Mouse (Mus musculus): ENCODE results near the gene Metap2. TPM values are rescaled to one million over a fixed set of nuclear protein-coding genes. Genes with fewer than 3 reads are reported as not detected.

Metap2 gene
- polyA plus RNA-seq, 1 experiment = 1,559 TPM

- Histone ChIP-seq H3K4me1 (ENCODE audit: control insufficient read depth, insufficient read depth, low read length) (peaks cover 2% of the 10 kb centered on the region), H3K4me3 (replicated peaks; ENCODE audit: control insufficient read depth, low read depth, low read length) (no peak overlapping the region), H3K27ac (ENCODE audit: control insufficient read depth, insufficient read depth, low read depth, low read length, poor library complexity) (no peak overlapping the region)
- TF ChIP-seq POLR2A (IDR thresholded peaks at IDR 0.05; ENCODE audit: borderline replicate concordance, control insufficient read depth, low read depth, low read length) = no peak
- peak; percentile 9; the same call in 1 of the 2 replicates for TF ChIP-seq CTCF (IDR thresholded peaks at IDR 0.05; ENCODE audit: control insufficient read depth, insufficient read depth, low read length)
- 81% methylated on average over 2 of the region's 2 CpGs for WGBS
Measured at GRCm38 (mm10) chr10:93916778-93917177, 19.9 kb upstream of the Metap2 start.

DNA sequence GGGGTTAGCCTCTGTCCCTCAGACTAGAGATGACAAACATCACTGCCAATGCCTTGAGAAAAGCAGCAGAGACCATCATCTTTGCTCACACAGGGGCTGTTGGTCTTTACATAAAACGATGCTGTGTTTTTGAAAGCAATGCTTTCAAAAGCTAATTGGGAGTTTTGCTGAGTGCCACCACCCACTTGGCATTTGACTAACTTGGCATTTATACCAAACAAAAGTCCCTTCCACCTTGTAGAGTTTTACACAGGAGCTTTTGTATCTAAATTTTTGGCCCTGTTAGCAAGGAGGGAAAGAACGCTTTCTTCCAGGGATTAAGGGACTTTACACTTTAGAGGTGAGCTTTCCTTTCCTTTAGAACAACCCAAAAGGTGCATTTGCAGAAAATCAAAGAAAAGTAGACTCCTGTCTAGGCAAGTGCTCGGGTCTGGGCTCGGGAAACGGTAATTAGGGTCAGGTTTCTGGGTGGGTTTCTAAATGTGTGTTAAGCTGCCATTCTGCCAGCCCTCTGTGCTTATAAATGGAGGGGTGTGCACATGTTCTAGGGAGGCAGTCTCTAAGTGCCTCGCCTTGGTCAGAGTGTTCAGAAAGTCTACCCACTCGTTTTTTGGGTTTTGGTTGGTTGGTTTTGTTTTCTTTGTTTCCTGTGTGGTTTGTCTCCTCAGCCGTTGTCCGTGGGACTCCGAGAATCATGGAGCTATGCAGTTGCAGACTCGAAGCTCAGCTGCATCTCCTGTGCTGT is 18.8 kb upstream of the Metap2 start:
- 35% methylated on average over 11 of the region's 11 CpGs for WGBS

GRCm38 (mm10) chr10:93913525-93913924 is 16.6 kb upstream of the Metap2 start:
- TF ChIP-seq CTCF (IDR thresholded peaks at IDR 0.05; ENCODE audit: control insufficient read depth, insufficient read depth, low read length) (no peak), POLR2A (IDR thresholded peaks at IDR 0.05; ENCODE audit: borderline replicate concordance, control insufficient read depth, low read depth, low read length) (no peak)
- no peak overlapping the region for H3K27ac ChIP-seq (ENCODE audit: control insufficient read depth, insufficient read depth, low read depth, low read length, poor library complexity)
- peaks cover 4% of the 10 kb centered on the region for H3K4me1 ChIP-seq (ENCODE audit: control insufficient read depth, insufficient read depth, low read length)
- 90% methylated on average over 5 of the region's 5 CpGs for WGBS
- no peak overlapping the region for H3K4me3 ChIP-seq (replicated peaks; ENCODE audit: control insufficient read depth, low read depth, low read length)

More for the DNA sequence above, 18.8 kb upstream of the Metap2 start:
- TF ChIP-seq POLR2A (IDR thresholded peaks at IDR 0.05; ENCODE audit: borderline replicate concordance, control insufficient read depth, low read depth, low read length) (no peak), CTCF (IDR thresholded peaks at IDR 0.05; ENCODE audit: control insufficient read depth, insufficient read depth, low read length) (no peak)
- no peak overlapping the region for H3K27ac ChIP-seq (ENCODE audit: control insufficient read depth, insufficient read depth, low read depth, low read length, poor library complexity)
- no peak overlapping the region for H3K4me3 ChIP-seq (replicated peaks; ENCODE audit: control insufficient read depth, low read depth, low read length)
- H3K4me1 ChIP-seq (ENCODE audit: control insufficient read depth, insufficient read depth, low read length) = peaks cover 2% of the 10 kb centered on the region

GRCm38 (mm10) chr10:93912917-93913316 is 16.0 kb upstream of the Metap2 start:
- WGBS = 74% methylated on average over 1 of the region's 1 CpGs
- peaks cover 4% of the 10 kb centered on the region for H3K4me1 ChIP-seq (ENCODE audit: control insufficient read depth, insufficient read depth, low read length)
- no peak overlapping the region for H3K27ac ChIP-seq (ENCODE audit: control insufficient read depth, insufficient read depth, low read depth, low read length, poor library complexity)

GRCm38 (mm10) chr10:93912136-93912855 is 15.4 kb upstream of the Metap2 start:
- H3K4me3 ChIP-seq (replicated peaks; ENCODE audit: control insufficient read depth, low read depth, low read length) = no peak overlapping the region
- H3K27ac ChIP-seq (ENCODE audit: control insufficient read depth, insufficient read depth, low read depth, low read length, poor library complexity) = 0 out of 2 replicates have a peak overlapping the region, but pooled peaks have one; percentile 8
- WGBS = 81% methylated on average over 5 of the region's 5 CpGs
- TF ChIP-seq POLR2A (IDR thresholded peaks at IDR 0.05; ENCODE audit: borderline replicate concordance, control insufficient read depth, low read depth, low read length) (no peak), CTCF (IDR thresholded peaks at IDR 0.05; ENCODE audit: control insufficient read depth, insufficient read depth, low read length) (no peak)
- peaks cover 4% of the 10 kb centered on the region for H3K4me1 ChIP-seq (ENCODE audit: control insufficient read depth, insufficient read depth, low read length)

More at GRCm38 (mm10) chr10:93912917-93913316, 16.0 kb upstream of the Metap2 start:
- no peak overlapping the region for H3K4me3 ChIP-seq (replicated peaks; ENCODE audit: control insufficient read depth, low read depth, low read length)
- no peak for TF ChIP-seq POLR2A (IDR thresholded peaks at IDR 0.05; ENCODE audit: borderline replicate concordance, control insufficient read depth, low read depth, low read length)
- TF ChIP-seq CTCF (IDR thresholded peaks at IDR 0.05; ENCODE audit: control insufficient read depth, insufficient read depth, low read length) = no peak

- WGBS = 20% methylated on average over 5 of the region's 5 CpGs
- TF ChIP-seq POLR2A (IDR thresholded peaks at IDR 0.05; ENCODE audit: borderline replicate concordance, control insufficient read depth, low read depth, low read length) = no peak
- no peak for TF ChIP-seq CTCF (IDR thresholded peaks at IDR 0.05; ENCODE audit: control insufficient read depth, insufficient read depth, low read length)
- Histone ChIP-seq H3K4me1 (ENCODE audit: control insufficient read depth, insufficient read depth, low read length) (peaks cover 4% of the 10 kb centered on the region), H3K4me3 (replicated peaks; ENCODE audit: control insufficient read depth, low read depth, low read length) (no peak overlapping the region), H3K27ac (ENCODE audit: control insufficient read depth, insufficient read depth, low read depth, low read length, poor library complexity) (no peak overlapping the region)
Measured at GRCm38 (mm10) chr10:93911326-93911725, 14.4 kb upstream of the Metap2 start.

DNA sequence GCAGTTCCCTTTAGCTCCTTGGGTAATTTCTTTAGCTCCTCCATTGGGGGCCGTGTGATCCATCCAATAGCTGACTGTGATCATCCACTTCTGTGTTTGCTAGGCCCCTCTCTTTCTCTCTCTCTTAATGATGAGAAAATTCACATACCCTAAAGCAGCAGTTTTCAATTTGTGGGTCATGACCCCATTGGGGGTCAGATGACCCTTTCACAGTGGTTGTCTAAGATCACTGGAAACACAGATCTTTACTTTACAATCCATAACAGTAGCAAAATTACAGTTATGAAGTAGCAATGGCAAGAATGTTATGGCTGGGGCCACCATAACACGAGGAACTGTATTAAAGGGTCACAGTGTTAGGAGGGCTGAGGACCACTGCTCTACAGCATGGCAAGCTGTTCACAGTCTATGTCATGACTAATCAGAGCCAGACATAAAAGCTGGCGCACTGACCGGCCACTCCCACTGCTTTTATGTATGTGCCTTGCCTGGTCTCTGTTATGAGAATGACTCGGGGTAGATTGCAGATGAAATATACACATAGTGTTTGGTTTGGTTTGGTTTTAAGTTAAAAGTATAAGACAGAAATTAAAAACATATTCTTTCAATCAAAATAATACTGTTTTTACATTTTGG is 13.0 kb upstream of the Metap2 start:
- WGBS = 78% methylated on average over 5 of the region's 5 CpGs
- Histone ChIP-seq H3K4me1 (ENCODE audit: control insufficient read depth, insufficient read depth, low read length) (peaks cover 4% of the 10 kb centered on the region), H3K4me3 (replicated peaks; ENCODE audit: control insufficient read depth, low read depth, low read length) (no peak overlapping the region), H3K27ac (ENCODE audit: control insufficient read depth, insufficient read depth, low read depth, low read length, poor library complexity) (no peak overlapping the region)
- TF ChIP-seq POLR2A (IDR thresholded peaks at IDR 0.05; ENCODE audit: borderline replicate concordance, control insufficient read depth, low read depth, low read length) (no peak), CTCF (IDR thresholded peaks at IDR 0.05; ENCODE audit: control insufficient read depth, insufficient read depth, low read length) (no peak)

- H3K4me3 ChIP-seq (replicated peaks; ENCODE audit: control insufficient read depth, low read depth, low read length) = no peak overlapping the region
- no peak overlapping the region for H3K27ac ChIP-seq (ENCODE audit: control insufficient read depth, insufficient read depth, low read depth, low read length, poor library complexity)
- WGBS = 19% methylated on average over 1 of the region's 1 CpGs
- peaks cover 4% of the 10 kb centered on the region for H3K4me1 ChIP-seq (ENCODE audit: control insufficient read depth, insufficient read depth, low read length)
- TF ChIP-seq CTCF (IDR thresholded peaks at IDR 0.05; ENCODE audit: control insufficient read depth, insufficient read depth, low read length) (no peak), POLR2A (IDR thresholded peaks at IDR 0.05; ENCODE audit: borderline replicate concordance, control insufficient read depth, low read depth, low read length) (no peak)
Measured at GRCm38 (mm10) chr10:93909015-93909414, 12.1 kb upstream of the Metap2 start.
